22 mouse cellular contexts compared by ENCODE assay signal in genomic region chr8:120839031-120839430, GRCm38 (mm10).
A peak's percentile ranks its signal among the peaks of the same experiment; 100 is the strongest.
DNase-seq lines count a peak whose midpoint lies in the region; ATAC-seq lines count a peak whose summit lies in the region.
"Had no signal": no experiment of that assay in that cellular context is flagged by ENCODE, and none has a peak within 500 bp of the region (broad histone marks: within the 10 kb centered on the region; RNA-seq: fewer than 3 reads in every experiment).

No protein-coding gene starts in this region.

- H3K9ac ChIP-seq in embryonic facial prominence, embryonic 13.5 days, result no peak overlapping the region
- H3K9ac ChIP-seq in midbrain, embryonic 15.5 days, result no peak overlapping the region
- H3K9ac ChIP-seq: hindbrain, embryonic 12.5 days had no signal

- H3K4me3 ChIP-seq in embryonic facial prominence, embryonic 13.5 days, result no peak overlapping the region
- peak overlapping the region; percentile 16; the same call in 1 of the 2 replicates for H3K4me3 ChIP-seq in limb, embryonic 10.5 days
- H3K4me3 ChIP-seq in midbrain, embryonic 15.5 days, result no peak overlapping the region
- H3K4me3 ChIP-seq: erythroblast, embryonic 14.5 days; gastrocnemius, adult 2 months; hindbrain, embryonic 12.5 days had no signal

- peak; percentile 74; the same call in 1 of the 2 replicates for ATAC-seq in embryonic facial prominence, embryonic 13.5 days (ENCODE audit: insufficient number of reproducible peaks, insufficient read depth, low FRiP score, low TSS enrichment, low read depth)
- ATAC-seq in megakaryocyte-erythroid progenitor cell, adult 5-6 weeks (replicated peaks; ENCODE audit: low FRiP score, low TSS enrichment, poor library complexity, severe bottlenecking), result no peak
- ATAC-seq in midbrain, embryonic 15.5 days (replicated peaks), result no peak
- ATAC-seq: forebrain, embryonic 16.5 days; hindbrain, embryonic 16.5 days; inflammation-experienced regulatory T-cells, adult 6 months; intestine, postnatal 0 days had no signal

- H3K4me2 ChIP-seq in embryonic facial prominence, embryonic 13.5 days, result peak overlapping the region; percentile 24; the same call in 1 of the 2 replicates
- no peak overlapping the region for H3K4me2 ChIP-seq in midbrain, embryonic 15.5 days
- H3K4me2 ChIP-seq: hindbrain, embryonic 12.5 days had no signal

- no peaks in the 10 kb centered on the region for H3K9me3 ChIP-seq in embryonic facial prominence, embryonic 13.5 days
- no peaks in the 10 kb centered on the region for H3K9me3 ChIP-seq in limb, embryonic 10.5 days (replicated peaks)
- H3K9me3 ChIP-seq in midbrain, embryonic 15.5 days, result no peaks in the 10 kb centered on the region
- H3K9me3 ChIP-seq: hindbrain, embryonic 12.5 days had no signal

- 35% methylated on average over 14 of the region's 14 CpGs for WGBS in embryonic facial prominence, embryonic 13.5 days
- 18% methylated on average over 14 of the region's 14 CpGs for WGBS in limb, embryonic 10.5 days
- 88% methylated on average over 14 of the region's 14 CpGs for WGBS in midbrain, embryonic 15.5 days

- peaks cover 65% of the 10 kb centered on the region for H3K27me3 ChIP-seq in embryonic facial prominence, embryonic 13.5 days
- peaks cover 96% of the 10 kb centered on the region for H3K27me3 ChIP-seq in limb, embryonic 10.5 days (ENCODE audit: low read depth, poor library complexity, severe bottlenecking)
- no peaks in the 10 kb centered on the region; the same call in 1 of the 2 replicates for H3K27me3 ChIP-seq in midbrain, embryonic 15.5 days (replicated peaks)

- H3K36me3 ChIP-seq in embryonic facial prominence, embryonic 13.5 days, result no peaks in the 10 kb centered on the region
- H3K36me3 ChIP-seq in limb, embryonic 10.5 days, result no peaks in the 10 kb centered on the region
- H3K36me3 ChIP-seq in midbrain, embryonic 15.5 days (replicated peaks), result no peaks in the 10 kb centered on the region
- H3K36me3 ChIP-seq: hindbrain, embryonic 12.5 days had no signal

- peak; percentile 52 for DNase-seq in embryo, embryonic 10.5 days (ENCODE audit: low spot score)
- DNase-seq in embryo, embryonic 11 days, result peak; percentile 58
- peak; percentile 78 for DNase-seq in limb, embryonic 10.5 days (ENCODE audit: low spot score)
- no peak for DNase-seq in cerebellum, adult 9-11 months
- DNase-seq in kidney, adult 8-10 months, result no peak
- DNase-seq: adrenal gland, adult 8-10 months; cerebellum, adult 11 months; cerebellum, adult 8-10 months; cerebellum, postnatal 25 days; gastrocnemius, adult 2 months; gastrocnemius, postnatal 25 days; heart, postnatal 10 days; heart, postnatal 4 days had no signal

- no peak overlapping the region for H3K27ac ChIP-seq in embryonic facial prominence, embryonic 13.5 days
- peak overlapping the region; percentile 71 for H3K27ac ChIP-seq in limb, embryonic 10.5 days
- H3K27ac ChIP-seq in midbrain, embryonic 15.5 days, result no peak overlapping the region
- H3K27ac ChIP-seq: gastrocnemius, adult 2 months; hindbrain, embryonic 12.5 days had no signal

- H3K4me1 ChIP-seq in embryonic facial prominence, embryonic 13.5 days, result peaks cover 13% of the 10 kb centered on the region
- H3K4me1 ChIP-seq in limb, embryonic 10.5 days, result peaks cover 49% of the 10 kb centered on the region
- H3K4me1 ChIP-seq in midbrain, embryonic 15.5 days, result no peaks in the 10 kb centered on the region
- H3K4me1 ChIP-seq: hindbrain, embryonic 12.5 days had no signal

Comparison
In these comparisons a context has a peak if more than half of its experiments do, and no peak if none do; other contexts are left out.
1. DNase-seq: peak in embryo, embryonic 10.5 days (single experiment), embryo, embryonic 11 days (single experiment) and limb, embryonic 10.5 days (single experiment); none in cerebellum, adult 9-11 months (single experiment) and kidney, adult 8-10 months (0 of 2).